Mouse (Mus musculus): ENCODE data around the gene Arhgef3. TPM values are rescaled to one million over a fixed set of nuclear protein-coding genes. Genes with fewer than 3 reads are reported as not detected.
A peak's percentile ranks its signal among the peaks of the same experiment; 100 is the strongest.

The Arhgef3 gene
- polyA plus RNA-seq, 1 experiment from 2014 or later = 3.5 TPM

DNA sequence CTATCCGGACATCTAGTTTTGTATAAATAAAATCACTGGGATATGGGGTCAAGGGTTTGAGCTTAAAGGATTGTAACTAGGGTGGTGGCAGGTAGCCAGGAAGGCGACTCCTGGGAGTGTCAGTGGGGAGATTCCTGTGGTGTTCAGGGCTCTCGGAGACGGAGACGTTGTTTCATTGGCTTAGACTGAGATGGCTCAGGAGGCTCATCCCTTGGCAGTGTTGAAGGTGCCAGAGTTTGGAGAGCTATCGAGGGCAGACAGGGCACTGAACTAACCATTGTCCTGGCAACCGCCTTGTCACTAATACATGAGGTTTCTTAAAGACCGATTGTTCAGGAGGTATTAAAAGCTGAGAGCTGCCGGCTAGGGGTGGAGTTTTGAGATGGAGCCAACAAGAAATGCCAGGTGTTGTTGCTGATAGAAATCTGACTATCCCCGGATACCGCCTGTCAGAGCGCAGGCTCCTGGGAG lies 60.2 kb downstream of the Arhgef3 start:
- Histone ChIP-seq H3K9ac (ENCODE audit: low read depth, low read length) (no peak overlapping the region), H3K4me2 (replicated peaks; ENCODE audit: low read depth, low read length) (no peak overlapping the region), H3K4me3 (ENCODE audit: low read depth, low read length) (no peak overlapping the region), H3K9me3 (ENCODE audit: control insufficient read depth, low read length) (no peaks in the 10 kb centered on the region), H3K4me1 (replicated peaks; ENCODE audit: control insufficient read depth, insufficient read depth, low read length) (no peaks in the 10 kb centered on the region), H3K27ac (ENCODE audit: low read depth, low read length) (no peak overlapping the region), H3K36me3 (ENCODE audit: control insufficient read depth, insufficient read depth, low read length) (no peaks in the 10 kb centered on the region), H3K27me3 (ENCODE audit: control insufficient read depth, insufficient read depth, low read length) (no peaks in the 10 kb centered on the region)
- WGBS = 66% methylated on average over 12 of the region's 12 CpGs
- DNase-seq (ENCODE audit: low spot score) = no peak
- ATAC-seq (ENCODE audit: low FRiP score) = no peak

- ATAC-seq (ENCODE audit: low FRiP score) = no peak
Observed at GRCm38 (mm10) chr14:27175343-27175742, 60.6 kb downstream of the Arhgef3 start.

GRCm38 (mm10) chr14:27177800-27178559 lies 63.3 kb downstream of the Arhgef3 start:
- no peak overlapping the region for H3K9ac ChIP-seq (ENCODE audit: low read depth, low read length)
- H3K4me2 ChIP-seq (replicated peaks; ENCODE audit: low read depth, low read length) = no peak overlapping the region
- no peak overlapping the region for H3K4me3 ChIP-seq (ENCODE audit: low read depth, low read length)
- ATAC-seq (ENCODE audit: low FRiP score) (no peak), DNase-seq (ENCODE audit: low spot score) (no peak)
- H3K36me3 ChIP-seq (ENCODE audit: control insufficient read depth, insufficient read depth, low read length) = no peaks in the 10 kb centered on the region
- no peaks in the 10 kb centered on the region for H3K9me3 ChIP-seq (ENCODE audit: control insufficient read depth, low read length)
- H3K27ac ChIP-seq (ENCODE audit: low read depth, low read length) = no peak overlapping the region
- WGBS = 90% methylated on average over 8 of the region's 8 CpGs
- no peaks in the 10 kb centered on the region for H3K4me1 ChIP-seq (replicated peaks; ENCODE audit: control insufficient read depth, insufficient read depth, low read length)
- H3K27me3 ChIP-seq (ENCODE audit: control insufficient read depth, insufficient read depth, low read length) = no peaks in the 10 kb centered on the region

More at GRCm38 (mm10) chr14:27175343-27175742, 60.6 kb downstream of the Arhgef3 start:
- DNase-seq (ENCODE audit: low spot score) = no peak
- Histone ChIP-seq H3K4me1 (replicated peaks; ENCODE audit: control insufficient read depth, insufficient read depth, low read length) (no peaks in the 10 kb centered on the region), H3K4me3 (ENCODE audit: low read depth, low read length) (no peak overlapping the region), H3K27ac (ENCODE audit: low read depth, low read length) (no peak overlapping the region), H3K9ac (ENCODE audit: low read depth, low read length) (no peak overlapping the region), H3K27me3 (ENCODE audit: control insufficient read depth, insufficient read depth, low read length) (no peaks in the 10 kb centered on the region), H3K36me3 (ENCODE audit: control insufficient read depth, insufficient read depth, low read length) (no peaks in the 10 kb centered on the region), H3K9me3 (ENCODE audit: control insufficient read depth, low read length) (no peaks in the 10 kb centered on the region), H3K4me2 (replicated peaks; ENCODE audit: low read depth, low read length) (no peak overlapping the region)
- WGBS = 79% methylated on average over 11 of the region's 11 CpGs

- ATAC-seq (ENCODE audit: low FRiP score) = no peak
- no peak for DNase-seq (ENCODE audit: low spot score)
- Histone ChIP-seq H3K27me3 (ENCODE audit: control insufficient read depth, insufficient read depth, low read length) (no peaks in the 10 kb centered on the region), H3K4me3 (ENCODE audit: low read depth, low read length) (no peak overlapping the region), H3K9ac (ENCODE audit: low read depth, low read length) (no peak overlapping the region), H3K27ac (ENCODE audit: low read depth, low read length) (no peak overlapping the region), H3K36me3 (ENCODE audit: control insufficient read depth, insufficient read depth, low read length) (no peaks in the 10 kb centered on the region), H3K4me2 (replicated peaks; ENCODE audit: low read depth, low read length) (no peak overlapping the region), H3K4me1 (replicated peaks; ENCODE audit: control insufficient read depth, insufficient read depth, low read length) (no peaks in the 10 kb centered on the region), H3K9me3 (ENCODE audit: control insufficient read depth, low read length) (no peaks in the 10 kb centered on the region)
- WGBS = 90% methylated on average over 8 of the region's 8 CpGs
Observed at GRCm38 (mm10) chr14:27178560-27178920, 63.8 kb downstream of the Arhgef3 start.

DNA sequence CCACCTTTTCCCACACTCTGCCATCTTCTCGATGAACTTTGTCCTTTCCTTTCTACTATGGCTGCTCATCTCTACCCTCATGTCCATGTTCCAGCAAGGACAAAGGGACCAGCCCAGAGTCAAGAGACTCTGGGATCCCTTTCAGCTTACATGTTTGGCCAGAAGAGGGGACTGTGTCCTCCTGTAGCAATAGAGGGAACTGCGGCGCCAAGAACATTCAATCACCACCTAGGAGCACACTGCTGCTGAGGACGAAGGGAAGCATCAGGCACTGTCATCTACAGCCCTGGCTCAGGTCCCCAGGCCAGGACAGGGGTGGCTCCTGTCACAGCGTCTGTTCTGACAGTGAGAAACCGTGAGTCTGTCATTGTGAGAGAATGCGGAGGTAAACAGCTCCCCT lies 65.1 kb downstream of the Arhgef3 start:
- no peak overlapping the region for H3K4me2 ChIP-seq (replicated peaks; ENCODE audit: low read depth, low read length)
- no peaks in the 10 kb centered on the region for H3K27me3 ChIP-seq (ENCODE audit: control insufficient read depth, insufficient read depth, low read length)
- no peak overlapping the region for H3K9ac ChIP-seq (ENCODE audit: low read depth, low read length)
- DNase-seq (ENCODE audit: low spot score) = no peak
- no peaks in the 10 kb centered on the region for H3K36me3 ChIP-seq (ENCODE audit: control insufficient read depth, insufficient read depth, low read length)
- no peak overlapping the region for H3K27ac ChIP-seq (ENCODE audit: low read depth, low read length)
- no peaks in the 10 kb centered on the region for H3K9me3 ChIP-seq (ENCODE audit: control insufficient read depth, low read length)
- WGBS = 94% methylated on average over 7 of the region's 7 CpGs
- H3K4me1 ChIP-seq (replicated peaks; ENCODE audit: control insufficient read depth, insufficient read depth, low read length) = no peaks in the 10 kb centered on the region
- ATAC-seq (ENCODE audit: low FRiP score) = no peak
- no peak overlapping the region for H3K4me3 ChIP-seq (ENCODE audit: low read depth, low read length)

DNA sequence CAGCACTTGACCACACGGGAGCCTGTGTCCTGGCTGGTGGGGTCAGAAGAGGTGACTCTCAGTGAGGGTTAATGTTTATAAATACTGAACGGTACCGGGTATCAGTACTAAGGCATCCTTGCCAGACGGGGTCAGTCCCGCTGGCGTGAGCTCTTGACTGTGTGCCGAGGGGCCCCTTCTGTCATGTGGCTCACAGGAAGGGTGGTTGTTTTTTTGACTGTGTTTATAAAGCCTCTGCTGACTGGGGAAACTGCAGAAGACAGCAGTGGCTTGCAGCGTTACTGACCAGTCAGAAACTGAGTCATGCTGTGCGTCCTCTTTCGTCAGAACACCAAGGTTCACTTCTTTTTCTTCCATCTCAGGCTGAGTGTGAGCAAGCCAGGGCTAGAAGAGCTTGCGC lies 67.4 kb downstream of the Arhgef3 start:
- 66% methylated on average over 11 of the region's 11 CpGs for WGBS
- Histone ChIP-seq H3K27ac (ENCODE audit: low read depth, low read length) (no peak overlapping the region), H3K4me1 (replicated peaks; ENCODE audit: control insufficient read depth, insufficient read depth, low read length) (no peaks in the 10 kb centered on the region), H3K27me3 (ENCODE audit: control insufficient read depth, insufficient read depth, low read length) (no peaks in the 10 kb centered on the region), H3K9me3 (ENCODE audit: control insufficient read depth, low read length) (no peaks in the 10 kb centered on the region), H3K4me2 (replicated peaks; ENCODE audit: low read depth, low read length) (no peak overlapping the region), H3K9ac (ENCODE audit: low read depth, low read length) (no peak overlapping the region), H3K36me3 (ENCODE audit: control insufficient read depth, insufficient read depth, low read length) (no peaks in the 10 kb centered on the region), H3K4me3 (ENCODE audit: low read depth, low read length) (no peak overlapping the region)
- ATAC-seq (ENCODE audit: low FRiP score) (no peak), DNase-seq (ENCODE audit: low spot score) (no peak)

DNA sequence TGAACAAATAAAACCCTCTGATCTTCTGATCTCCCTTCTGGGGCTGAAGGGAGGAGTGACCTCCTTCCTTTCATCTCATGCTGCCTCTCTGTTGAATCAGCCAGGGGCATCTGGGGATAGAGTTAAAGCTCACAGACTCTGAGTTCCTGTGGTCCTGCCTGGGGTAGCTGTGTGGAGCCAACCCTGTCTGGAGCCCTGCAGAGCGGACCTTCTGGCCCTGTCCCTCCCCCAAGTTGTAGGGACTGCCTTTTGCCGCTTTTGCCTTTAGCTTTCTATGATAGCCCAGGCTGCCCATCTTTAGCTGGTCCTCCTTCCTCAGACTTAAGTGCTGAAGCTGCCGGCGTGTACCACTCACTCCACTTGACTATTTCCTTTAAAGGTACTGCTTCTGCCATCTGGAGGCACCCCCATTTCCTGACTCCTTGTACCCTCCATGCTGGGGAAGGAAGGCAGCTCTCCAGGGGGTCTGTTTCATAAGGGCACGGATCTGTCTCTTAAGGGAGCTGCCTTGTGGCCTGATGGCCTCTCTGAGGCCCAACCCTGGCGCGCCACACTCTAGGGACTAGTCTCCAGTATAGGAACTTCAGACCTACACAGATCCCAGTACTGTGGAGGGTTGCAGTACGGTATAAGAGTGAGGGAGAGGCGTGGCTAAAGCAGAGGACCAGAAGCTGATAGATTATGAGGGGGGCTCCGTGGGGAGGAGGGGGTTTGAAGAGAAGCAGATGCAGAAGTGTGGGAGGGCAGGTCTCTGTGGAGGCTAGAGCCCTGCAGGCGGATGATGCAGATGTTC lies 68.1 kb downstream of the Arhgef3 start:
- no peak overlapping the region for H3K4me3 ChIP-seq (ENCODE audit: low read depth, low read length)
- H3K9ac ChIP-seq (ENCODE audit: low read depth, low read length) = no peak overlapping the region
- WGBS = 77% methylated on average over 11 of the region's 11 CpGs
- no peaks in the 10 kb centered on the region for H3K36me3 ChIP-seq (ENCODE audit: control insufficient read depth, insufficient read depth, low read length)
- no peak overlapping the region for H3K27ac ChIP-seq (ENCODE audit: low read depth, low read length)
- no peak overlapping the region for H3K4me2 ChIP-seq (replicated peaks; ENCODE audit: low read depth, low read length)
- H3K4me1 ChIP-seq (replicated peaks; ENCODE audit: control insufficient read depth, insufficient read depth, low read length) = no peaks in the 10 kb centered on the region
- no peaks in the 10 kb centered on the region for H3K9me3 ChIP-seq (ENCODE audit: control insufficient read depth, low read length)
- H3K27me3 ChIP-seq (ENCODE audit: control insufficient read depth, insufficient read depth, low read length) = no peaks in the 10 kb centered on the region
- DNase-seq (ENCODE audit: low spot score) (no peak), ATAC-seq (ENCODE audit: low FRiP score) (no peak; the same call in 1 of the 2 replicates)

DNA sequence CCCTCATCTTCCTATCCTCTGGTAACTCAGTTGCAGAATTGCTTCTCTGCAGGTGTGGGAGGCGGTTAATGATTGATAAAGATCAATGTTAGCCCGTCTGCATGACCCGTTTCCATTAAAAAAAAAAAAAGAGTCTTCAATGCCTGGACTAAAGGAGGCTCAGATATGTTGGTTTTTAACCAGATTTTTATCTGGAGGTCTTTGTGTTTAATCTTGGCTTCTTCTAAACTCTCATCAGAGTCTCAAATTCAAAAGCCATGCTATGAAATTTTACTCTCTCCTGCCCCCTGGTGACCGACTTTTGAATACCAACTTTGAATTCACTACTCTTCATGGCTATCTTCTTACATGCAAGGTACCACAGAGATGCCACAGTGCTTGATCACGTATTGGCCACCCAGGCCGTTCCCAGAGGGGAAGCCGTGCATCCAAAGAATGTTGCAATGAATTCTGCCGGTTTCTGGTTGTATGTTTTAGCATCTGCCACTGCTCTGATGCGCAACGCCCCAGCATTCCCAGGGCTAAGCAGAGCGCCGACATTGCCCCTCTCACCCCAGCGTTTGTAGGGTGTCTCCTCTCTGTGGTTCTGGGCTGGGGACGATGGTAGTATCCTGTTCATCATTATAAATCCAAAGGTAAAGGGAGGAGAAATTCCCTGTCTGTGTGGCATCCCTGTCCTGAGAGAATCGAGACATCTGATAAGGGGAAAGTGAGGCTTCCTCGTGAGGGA lies 69.0 kb downstream of the Arhgef3 start:
- no peaks in the 10 kb centered on the region for H3K36me3 ChIP-seq (ENCODE audit: control insufficient read depth, insufficient read depth, low read length)
- H3K27ac ChIP-seq (ENCODE audit: low read depth, low read length) = no peak overlapping the region
- H3K4me3 ChIP-seq (ENCODE audit: low read depth, low read length) = no peak overlapping the region
- no peaks in the 10 kb centered on the region for H3K4me1 ChIP-seq (replicated peaks; ENCODE audit: control insufficient read depth, insufficient read depth, low read length)
- H3K4me2 ChIP-seq (replicated peaks; ENCODE audit: low read depth, low read length) = no peak overlapping the region
- ATAC-seq (ENCODE audit: low FRiP score) (no peak), DNase-seq (ENCODE audit: low spot score) (peak; percentile 83)
- no peaks in the 10 kb centered on the region for H3K9me3 ChIP-seq (ENCODE audit: control insufficient read depth, low read length)
- no peaks in the 10 kb centered on the region for H3K27me3 ChIP-seq (ENCODE audit: control insufficient read depth, insufficient read depth, low read length)
- H3K9ac ChIP-seq (ENCODE audit: low read depth, low read length) = no peak overlapping the region
- 65% methylated on average over 16 of the region's 16 CpGs for WGBS
